Mouse (Mus musculus) CH12.LX (cell line): ENCODE data around the gene Ptch2. TPM values are rescaled to one million over a fixed set of nuclear protein-coding genes. Genes with fewer than 3 reads are reported as not detected.

Source experiments
- DNase-seq: peaks from one replicate; pipeline ENCODE4 v3.0.0-alpha.2; 2013; ENCODE audit errors: extremely low read depth
- H3K27ac ChIP-seq: 2 replicates; pipeline ENCODE4 v1.5.1; 2012; ENCODE audit warnings: low read depth, mild to moderate bottlenecking, control low read depth, moderate library complexity; ENCODE audit not compliant: insufficient read depth
- H3K27me3 ChIP-seq: replicated peaks from 2 replicates; pipeline ENCODE3; 2012; ENCODE audit warnings: inconsistent platforms
- H3K36me3 ChIP-seq, 2 experiments: replicated peaks in 1 of 2; 2 replicates each; pipeline versions ENCODE3 to v1.6.1; 2012; ENCODE audit warnings: inconsistent platforms in 1 of 2, low read length in 1 of 2, mild to moderate bottlenecking in 1 of 2, mixed read lengths in 1 of 2, moderate library complexity in 1 of 2; ENCODE audit not compliant: control insufficient read depth in 1 of 2, insufficient read depth in 1 of 2
- H3K4me1 ChIP-seq, 2 experiments: 2 replicates each; pipeline ENCODE4 v1.6.1; 2012; ENCODE audit warnings: inconsistent platforms in 1 of 2, moderate library complexity in 1 of 2; ENCODE audit not compliant: insufficient read depth in 2 of 2, control insufficient read depth in 1 of 2
- H3K4me2 ChIP-seq: 2 replicates; pipeline ENCODE4 v1.6.1; 2012; ENCODE audit warnings: low read depth, mild to moderate bottlenecking, control low read depth; ENCODE audit not compliant: poor library complexity, insufficient read depth, severe bottlenecking
- H3K4me3 ChIP-seq, 3 experiments: fragments of 150-350 bp in 1 of 3; sonication (generic) in 1 of 3; replicated peaks in 1 of 3; 2 replicates each; pipeline versions ENCODE3 to v1.5.1; 2011 to 2012; ENCODE audit warnings: low read depth in 2 of 3, low read length in 2 of 3, mild to moderate bottlenecking in 2 of 3, moderate library complexity in 2 of 3, control low read depth in 1 of 3, improper control_type of control experiment in 1 of 3, inconsistent platforms in 1 of 3, mixed read lengths in 1 of 3; ENCODE audit not compliant: poor library complexity in 1 of 3
- H3K79me2 ChIP-seq: replicated peaks from 2 replicates; pipeline ENCODE4 v1.6.1; 2012; ENCODE audit warnings: mild to moderate bottlenecking, moderate library complexity; ENCODE audit not compliant: control insufficient read depth, poor library complexity, insufficient read depth, severe bottlenecking; ENCODE audit errors: extremely low read depth
- H3K9ac ChIP-seq: 2 replicates; pipeline ENCODE4 v1.6.1; 2012; ENCODE audit warnings: low read depth, mild to moderate bottlenecking, control low read depth, moderate library complexity; ENCODE audit not compliant: insufficient read depth
- H3K9me3 ChIP-seq: replicated peaks from 2 replicates; pipeline ENCODE3; 2012; ENCODE audit warnings: low read length, inconsistent platforms, mixed read lengths
- BHLHE40 ChIP-seq: IDR thresholded peaks from 2 replicates; pipeline ENCODE4 v1.6.1; 2011; ENCODE audit warnings: mild to moderate bottlenecking, low read depth, low read length, improper control_type of control experiment
- CHD1 ChIP-seq: IDR thresholded peaks from 2 replicates; pipeline ENCODE4 v1.6.1; 2012; ENCODE audit warnings: low read depth, low read length, improper control_type of control experiment, inconsistent platforms
- CTCF ChIP-seq, 2 experiments: IDR thresholded peaks in 1 of 2; conservative IDR thresholded peaks in 1 of 2; 2 replicates each; pipeline ENCODE4 v1.5.1; 2011 to 2012; ENCODE audit warnings: low read depth in 2 of 2, low read length in 2 of 2, improper control_type of control experiment in 1 of 2, inconsistent platforms in 1 of 2, mild to moderate bottlenecking in 1 of 2, moderate library complexity in 1 of 2
- EP300 ChIP-seq: IDR thresholded peaks from 2 replicates; pipeline ENCODE4 v1.6.1; 2011; ENCODE audit warnings: low read length, improper control_type of control experiment
- ETS1 ChIP-seq: conservative IDR thresholded peaks from 2 replicates; pipeline ENCODE4 v1.6.1; 2012; ENCODE audit warnings: low read depth, mild to moderate bottlenecking, inconsistent platforms, low read length, improper control_type of control experiment, moderate library complexity
- GABPA ChIP-seq: IDR thresholded peaks from 2 replicates; pipeline ENCODE4 v1.6.1; 2012; ENCODE audit warnings: low read depth, low read length, improper control_type of control experiment, inconsistent platforms; ENCODE audit not compliant: insufficient replicate concordance
- JUN ChIP-seq: IDR thresholded peaks from 2 replicates; pipeline ENCODE4 v1.6.1; 2011; ENCODE audit warnings: low read depth, mild to moderate bottlenecking, low read length, improper control_type of control experiment, moderate library complexity; ENCODE audit not compliant: insufficient read depth
- JUND ChIP-seq: conservative IDR thresholded peaks from 2 replicates; pipeline ENCODE4 v1.6.1; 2011; ENCODE audit warnings: low read depth, low read length, improper control_type of control experiment
- KAT2A ChIP-seq: IDR thresholded peaks from 2 replicates; pipeline ENCODE4 v1.6.1; 2012; ENCODE audit warnings: low read length, improper control_type of control experiment, inconsistent platforms; ENCODE audit not compliant: insufficient replicate concordance
- MAFK ChIP-seq: IDR thresholded peaks from 2 replicates; pipeline ENCODE4 v1.6.1; 2011; ENCODE audit warnings: low read length, improper control_type of control experiment; ENCODE audit not compliant: insufficient replicate concordance
- MAX ChIP-seq: IDR thresholded peaks from 2 replicates; pipeline ENCODE4 v1.6.1; 2011; ENCODE audit warnings: low read length, improper control_type of control experiment
- MEF2A ChIP-seq: IDR thresholded peaks from 2 replicates; pipeline ENCODE4 v1.6.1; 2014; ENCODE audit warnings: low read depth, mild to moderate bottlenecking, inconsistent platforms, low read length, improper control_type of control experiment, borderline replicate concordance
- NELFE ChIP-seq: IDR thresholded peaks from 2 replicates; pipeline ENCODE4 v1.6.1; 2011; ENCODE audit warnings: low read depth, low read length, improper control_type of control experiment
- RAD21 ChIP-seq: IDR thresholded peaks from 2 replicates; pipeline ENCODE4 v1.6.1; 2011; ENCODE audit warnings: low read depth, mild to moderate bottlenecking, low read length, improper control_type of control experiment, moderate library complexity
- SIN3A ChIP-seq: IDR thresholded peaks from 2 replicates; pipeline ENCODE4 v1.6.1; 2012; ENCODE audit warnings: low read length, improper control_type of control experiment, inconsistent platforms
- TBP ChIP-seq: conservative IDR thresholded peaks from 2 replicates; pipeline ENCODE4 v1.6.1; 2011; ENCODE audit warnings: low read depth, low read length, improper control_type of control experiment
- TCF12 ChIP-seq: IDR thresholded peaks from 2 replicates; pipeline ENCODE4 v1.6.1; 2014; ENCODE audit warnings: low read depth, mild to moderate bottlenecking, inconsistent platforms, low read length, improper control_type of control experiment
- UBTF ChIP-seq: IDR thresholded peaks from 2 replicates; pipeline ENCODE4 v1.6.1; 2012; ENCODE audit warnings: low read depth, mild to moderate bottlenecking, inconsistent platforms, low read length, improper control_type of control experiment, moderate library complexity
- USF2 ChIP-seq: conservative IDR thresholded peaks from 2 replicates; pipeline ENCODE4 v1.6.1; 2011; ENCODE audit warnings: low read depth, low read length, improper control_type of control experiment
- ZMIZ1 ChIP-seq: IDR thresholded peaks from 2 replicates; pipeline ENCODE4 v1.6.1; 2012; ENCODE audit warnings: low read depth, mild to moderate bottlenecking, inconsistent platforms, low read length, improper control_type of control experiment
- dilution Hi-C: fragments of 300-500 bp; cut with MboI; formaldehyde crosslinking; loops from 2 replicates; pipeline ENCODE4 v1.14.3; 2020; ENCODE audit warnings: low sequenced_read_pairs; ENCODE audit not compliant: extremely low pct_unique_long_range_greater_than_20kb, extremely low pct_ligation_motif_present
- in situ Hi-C: fragments of 300-500 bp; cut with MboI; formaldehyde crosslinking; loops from 3 replicates; pipeline ENCODE4 v1.14.3; 2019; ENCODE audit warnings: low sequenced_read_pairs, low pct_ligation_motif_present, low pct_unique_long_range_greater_than_20kb, mixed read lengths
- polyA plus RNA-seq: library from polyadenylated mRNA; unstranded; fragments of >175 nt; gene quantifications from 2 replicates; pipeline ENCODE4 v1.2.1, GENCODE M21; 2012; ENCODE audit warnings: low read depth; ENCODE audit not compliant: insufficient read length
- total RNA-seq, 2 experiments: library from RNA; depleted of rRNA; stranded (reverse); fragments of 300-350 nt in 1 of 2; fragments of >200 nt in 1 of 2; gene quantifications; 2 replicates each; pipeline ENCODE4 v1.2.3; 2012 to 2014

Ptch2 gene
- total and polyA plus RNA-seq, 3 experiments: 0.21 to 0.79 TPM; not detected in 1

- Histone ChIP-seq H3K27me3 (no peaks in the 10 kb centered on the region), H3K36me3 (peaks cover 14 to 76% of the 10 kb centered on the region in 2 experiments), H3K9ac (no peak overlapping the region), H3K9me3 (no peaks in the 10 kb centered on the region), H3K4me2 (no peak overlapping the region), H3K4me1 (peaks cover 0 to 27% of the 10 kb centered on the region in 2 experiments; a peak in 2 of 4 replicates), H3K4me3 (no peak overlapping the region), H3K27ac (no peak overlapping the region), H3K79me2 (no peaks in the 10 kb centered on the region)
- dilution Hi-C loops: no loop called here
- no peak for TF ChIP-seq CHD1
- no peak for TF ChIP-seq TCF12
- TF ChIP-seq NELFE: no peak
- TF ChIP-seq TBP: no peak
- TF ChIP-seq KAT2A: no peak
- no peak for TF ChIP-seq MAX
- TF ChIP-seq CTCF (conservative IDR thresholded peaks at IDR 0.05 in 1 of 2, IDR thresholded peaks at IDR 0.05 in 1 of 2; ENCODE audit: low read depth in 2 of 2, low read length in 2 of 2): no peak
- no peak for TF ChIP-seq EP300
- TF ChIP-seq UBTF: no peak
- in situ Hi-C loops: no loop called here
- DNase-seq: no peak
These were observed 37.4 kb upstream of the Ptch2 start for GRCm38 (mm10) chr4:117058512-117058911.

GRCm38 (mm10) chr4:117062700-117063390 is 33.0 kb upstream of the Ptch2 start:
- Histone ChIP-seq H3K36me3 (peaks cover 25 to 90% of the 10 kb centered on the region in 2 experiments), H3K9ac (no peak overlapping the region), H3K4me2 (no peak overlapping the region), H3K4me3 (no peak overlapping the region), H3K27me3 (no peaks in the 10 kb centered on the region), H3K9me3 (no peaks in the 10 kb centered on the region), H3K4me1 (peaks cover 0 to 24% of the 10 kb centered on the region in 2 experiments; a peak in 2 of 4 replicates), H3K79me2 (no peaks in the 10 kb centered on the region), H3K27ac (no peak overlapping the region)
- dilution Hi-C loops (no loop called here), in situ Hi-C loops (no loop called here)
- peak; percentile 8 for DNase-seq
- no peak for TF ChIP-seq RAD21
- TF ChIP-seq MAX: no peak
- TF ChIP-seq MEF2A: no peak
- no peak for TF ChIP-seq MAFK
- TF ChIP-seq USF2: no peak
- no peak for TF ChIP-seq ZMIZ1
- no peak for TF ChIP-seq ETS1
- no peak for TF ChIP-seq GABPA
- no peak for TF ChIP-seq SIN3A
- TF ChIP-seq KAT2A: no peak
- TF ChIP-seq BHLHE40: no peak
- no peak for TF ChIP-seq JUND
- no peak for TF ChIP-seq NELFE
- no peak for TF ChIP-seq JUN
